Mouse (Mus musculus): ENCODE measurements around the gene Napsa.

Napsa gene

GRCm38 (mm10) chr7:44538756-44539624 is 33.2 kb upstream of the Napsa start:
- no peak for DNase-seq

- no peak for DNase-seq
These were observed 29.6 kb upstream of the Napsa start for GRCm38 (mm10) chr7:44542555-44542954.

GRCm38 (mm10) chr7:44543071-44543470 is 29.1 kb upstream of the Napsa start:
- DNase-seq = no peak

- DNase-seq = no peak
These were observed 25.9 kb upstream of the Napsa start for GRCm38 (mm10) chr7:44546274-44546673.

- no peak for DNase-seq
These were observed 25.1 kb upstream of the Napsa start for GRCm38 (mm10) chr7:44547041-44547440.

GRCm38 (mm10) chr7:44547725-44548124 is 24.5 kb upstream of the Napsa start:
- no peak for DNase-seq

- DNase-seq = peak; percentile 100
These were observed 23.6 kb upstream of the Napsa start, which contains the start of gene Pold1 for GRCm38 (mm10) chr7:44548497-44549087. TSS of gene Pold1 (minus strand) at chr7:44548849.

GRCm38 (mm10) chr7:44549621-44550408 is 22.4 kb upstream of the Napsa start:
- DNase-seq = no peak

- DNase-seq = no peak
These were observed 21.8 kb upstream of the Napsa start for GRCm38 (mm10) chr7:44550409-44550678.

- DNase-seq = no peak
These were observed 20.9 kb upstream of the Napsa start for GRCm38 (mm10) chr7:44551301-44551700.

GRCm38 (mm10) chr7:44551731-44552130 is 20.4 kb upstream of the Napsa start:
- DNase-seq = no peak

GRCm38 (mm10) chr7:44552141-44552908 is 19.9 kb upstream of the Napsa start:
- DNase-seq = no peak

GRCm38 (mm10) chr7:44553196-44553764 is 18.9 kb upstream of the Napsa start:
- DNase-seq = peak; percentile 56

- DNase-seq = peak; percentile 97
These were observed 18.4 kb upstream of the Napsa start, which contains the start of gene Nr1h2 for GRCm38 (mm10) chr7:44553826-44554225. TSS of gene Nr1h2 (minus strand) at chr7:44553951.

GRCm38 (mm10) chr7:44557629-44558028 is 14.6 kb upstream of the Napsa start:
- no peak for DNase-seq

- DNase-seq = peak; percentile 65
These were observed 11.5 kb upstream of the Napsa start for GRCm38 (mm10) chr7:44560435-44561400.

GRCm38 (mm10) chr7:44563284-44563683 is 8.9 kb upstream of the Napsa start:
- DNase-seq = no peak

- no peak for DNase-seq
These were observed 7.7 kb upstream of the Napsa start for GRCm38 (mm10) chr7:44564486-44564885.

GRCm38 (mm10) chr7:44565414-44565813 is 6.8 kb upstream of the Napsa start:
- DNase-seq = no peak

GRCm38 (mm10) chr7:44568803-44569202 is 3.4 kb upstream of the Napsa start:
- DNase-seq = no peak

GRCm38 (mm10) chr7:44570989-44571388 is 1.2 kb upstream of the Napsa start:
- no peak for DNase-seq

Measured in right cerebral cortex, adult 18-20 months (tissue).